Mouse (Mus musculus): ENCODE results near the gene B4galt2.

Gene B4galt2

GRCm38 (mm10) chr4:117912131-117912561 lies 28.9 kb upstream of the B4galt2 start:
- in situ Hi-C loops (cut with MboI, MseI), result loop anchor here (10.0 kb wide), 1 partner anchor 1407 kb away; the partner anchor contains the start of gene Ipp

GRCm38 (mm10) chr4:117908834-117909453 lies 25.7 kb upstream of the B4galt2 start:
- in situ Hi-C loops (cut with MboI, MseI), result no loop called here

GRCm38 (mm10) chr4:117906196-117906595 lies 22.9 kb upstream of the B4galt2 start:
- in situ Hi-C loops (cut with MboI, MseI), result no loop called here

GRCm38 (mm10) chr4:117904761-117905160 lies 21.5 kb upstream of the B4galt2 start:
- in situ Hi-C loops (cut with MboI, MseI), result no loop called here

GRCm38 (mm10) chr4:117904094-117904493 lies 20.8 kb upstream of the B4galt2 start:
- in situ Hi-C loops (cut with MboI, MseI), result no loop called here

GRCm38 (mm10) chr4:117898111-117898510 lies 14.8 kb upstream of the B4galt2 start:
- in situ Hi-C loops (cut with MboI, MseI), result no loop called here

GRCm38 (mm10) chr4:117896031-117896430 lies 12.7 kb upstream of the B4galt2 start:
- in situ Hi-C loops (cut with MboI, MseI), result no loop called here

- in situ Hi-C loops (cut with MboI, MseI), result no loop called here
Measured at GRCm38 (mm10) chr4:117895339-117895738, 12.1 kb upstream of the B4galt2 start.

GRCm38 (mm10) chr4:117894601-117895000 lies 11.3 kb upstream of the B4galt2 start:
- in situ Hi-C loops (cut with MboI, MseI), result no loop called here

GRCm38 (mm10) chr4:117893376-117893775 lies 10.1 kb upstream of the B4galt2 start:
- in situ Hi-C loops (cut with MboI, MseI), result no loop called here

GRCm38 (mm10) chr4:117891738-117892161 lies 8.5 kb upstream of the B4galt2 start, which contains the start of gene Dph2:
Gene Dph2 (minus strand): TSS chr4:117892032.
- in situ Hi-C loops (cut with MboI, MseI), result no loop called here

- in situ Hi-C loops (cut with MboI, MseI), result no loop called here
Measured at GRCm38 (mm10) chr4:117890750-117891149, 7.5 kb upstream of the B4galt2 start.

- in situ Hi-C loops (cut with MboI, MseI), result no loop called here
Measured at GRCm38 (mm10) chr4:117890031-117890430, 6.7 kb upstream of the B4galt2 start.

- in situ Hi-C loops (cut with MboI, MseI), result no loop called here
Measured at GRCm38 (mm10) chr4:117889471-117889870, 6.2 kb upstream of the B4galt2 start.

GRCm38 (mm10) chr4:117887920-117888319 lies 4.6 kb upstream of the B4galt2 start:
- in situ Hi-C loops (cut with MboI, MseI), result no loop called here

- in situ Hi-C loops (cut with MboI, MseI), result no loop called here
Measured at GRCm38 (mm10) chr4:117887133-117887532, 3.8 kb upstream of the B4galt2 start, which contains the start of gene Atp6v0b. Gene Atp6v0b (minus strand): TSS chr4:117887333.

GRCm38 (mm10) chr4:117886644-117887043 lies 3.4 kb upstream of the B4galt2 start:
- in situ Hi-C loops (cut with MboI, MseI), result no loop called here

GRCm38 (mm10) chr4:117885994-117886393 lies 2.7 kb upstream of the B4galt2 start:
- in situ Hi-C loops (cut with MboI, MseI), result no loop called here

GRCm38 (mm10) chr4:117885093-117885492 lies 1.8 kb upstream of the B4galt2 start:
- in situ Hi-C loops (cut with MboI, MseI), result no loop called here

GRCm38 (mm10) chr4:117884146-117884545 lies 859 bp upstream of the B4galt2 start:
- in situ Hi-C loops (cut with MboI, MseI), result no loop called here

GRCm38 (mm10) chr4:117878703-117879102 lies 4.6 kb downstream of the B4galt2 start:
- in situ Hi-C loops (cut with MboI, MseI), result no loop called here

GRCm38 (mm10) chr4:117878301-117878700 lies 5.0 kb downstream of the B4galt2 start:
- in situ Hi-C loops (cut with MboI, MseI), result no loop called here

- in situ Hi-C loops (cut with MboI, MseI), result no loop called here
Measured at GRCm38 (mm10) chr4:117873615-117874014, 9.7 kb downstream of the B4galt2 start.

- in situ Hi-C loops (cut with MboI, MseI), result no loop called here
Measured at GRCm38 (mm10) chr4:117872471-117872886, 10.8 kb downstream of the B4galt2 start, which contains the start of gene Ccdc24. Gene Ccdc24 (minus strand): TSS chr4:117872557.

Data from T-helper 1 cell (primary cell).